Mouse (Mus musculus) thymus, postnatal 0 days (tissue): ENCODE measurements around the gene Ccdc27. TPM values are rescaled to one million over a fixed set of nuclear protein-coding genes. Genes with fewer than 3 reads are reported as not detected.

Experiments used
- DNase-seq: peaks from one replicate; pipeline ENCODE4 v3.0.0-alpha.2; 2015; ENCODE audit warnings: low spot score
- polyA plus RNA-seq: library from polyadenylated mRNA; unstranded; fragments of >200 nt; fragmentation: Nextera tagmentation; extraction: Ambion mirVana; gene quantifications from 2 replicates; pipeline ENCODE4 v1.2.1, GENCODE M21; 2015

Gene Ccdc27
- polyA plus RNA-seq: 0.05 TPM in 1 of 2 replicates, not detected in the other

GRCm38 (mm10) chr4:154042577-154042976 lies at the start of gene Ccdc27:
Gene Ccdc27, minus strand, starts transcription at chr4:154042677.
- DNase-seq: no peak

GRCm38 (mm10) chr4:154091356-154091755 lies 48.9 kb upstream of the Ccdc27 start:
- DNase-seq: no peak

GRCm38 (mm10) chr4:154089205-154089604 lies 46.7 kb upstream of the Ccdc27 start:
- DNase-seq: no peak

GRCm38 (mm10) chr4:154086436-154086835 lies 44.0 kb upstream of the Ccdc27 start:
- DNase-seq: no peak

GRCm38 (mm10) chr4:154085856-154086255 lies 43.4 kb upstream of the Ccdc27 start:
- DNase-seq: no peak

GRCm38 (mm10) chr4:154081974-154082373 lies 39.5 kb upstream of the Ccdc27 start:
- DNase-seq: no peak

GRCm38 (mm10) chr4:154081021-154081420 lies 38.5 kb upstream of the Ccdc27 start:
- no peak for DNase-seq

GRCm38 (mm10) chr4:154080211-154080610 lies 37.7 kb upstream of the Ccdc27 start:
- DNase-seq: no peak

GRCm38 (mm10) chr4:154071941-154072340 lies 29.5 kb upstream of the Ccdc27 start:
- no peak for DNase-seq

- DNase-seq: no peak
Measured at GRCm38 (mm10) chr4:154071521-154071920, 29.0 kb upstream of the Ccdc27 start.

- DNase-seq: no peak
Measured at GRCm38 (mm10) chr4:154070896-154071295, 28.4 kb upstream of the Ccdc27 start.

GRCm38 (mm10) chr4:154064827-154065773 lies 22.6 kb upstream of the Ccdc27 start:
- DNase-seq: peak; percentile 29

- no peak for DNase-seq
Measured at GRCm38 (mm10) chr4:154057696-154058095, 15.2 kb upstream of the Ccdc27 start.

GRCm38 (mm10) chr4:154056661-154057060 lies 14.2 kb upstream of the Ccdc27 start:
- DNase-seq: no peak

GRCm38 (mm10) chr4:154056046-154056445 lies 13.6 kb upstream of the Ccdc27 start:
- no peak for DNase-seq

GRCm38 (mm10) chr4:154055482-154055881 lies 13.0 kb upstream of the Ccdc27 start:
- DNase-seq: no peak

- no peak for DNase-seq
Measured at GRCm38 (mm10) chr4:154053065-154053464, 10.6 kb upstream of the Ccdc27 start.

- DNase-seq: no peak
Measured at GRCm38 (mm10) chr4:154051401-154051800, 8.9 kb upstream of the Ccdc27 start.

GRCm38 (mm10) chr4:154045837-154046236 lies 3.4 kb upstream of the Ccdc27 start:
- DNase-seq: no peak

GRCm38 (mm10) chr4:154037123-154037522 lies 5.4 kb downstream of the Ccdc27 start:
- DNase-seq: no peak

- no peak for DNase-seq
Measured at GRCm38 (mm10) chr4:154028646-154029045, 13.8 kb downstream of the Ccdc27 start.

- DNase-seq: no peak
Measured at GRCm38 (mm10) chr4:154028066-154028465, 14.4 kb downstream of the Ccdc27 start.

GRCm38 (mm10) chr4:154026441-154026761 lies 16.1 kb downstream of the Ccdc27 start:
- no peak for DNase-seq
